Mouse (Mus musculus) frontal cortex, postnatal 25 days (tissue): Measurements from ENCODE around the gene 1110051M20Rik.

ENCODE experiments used
- DNase-seq, 2 experiments: peaks; one replicate each; pipeline ENCODE4 v3.0.0; 2022; ENCODE audit warnings: low spot score in 2 of 2

1110051M20Rik gene

DNA sequence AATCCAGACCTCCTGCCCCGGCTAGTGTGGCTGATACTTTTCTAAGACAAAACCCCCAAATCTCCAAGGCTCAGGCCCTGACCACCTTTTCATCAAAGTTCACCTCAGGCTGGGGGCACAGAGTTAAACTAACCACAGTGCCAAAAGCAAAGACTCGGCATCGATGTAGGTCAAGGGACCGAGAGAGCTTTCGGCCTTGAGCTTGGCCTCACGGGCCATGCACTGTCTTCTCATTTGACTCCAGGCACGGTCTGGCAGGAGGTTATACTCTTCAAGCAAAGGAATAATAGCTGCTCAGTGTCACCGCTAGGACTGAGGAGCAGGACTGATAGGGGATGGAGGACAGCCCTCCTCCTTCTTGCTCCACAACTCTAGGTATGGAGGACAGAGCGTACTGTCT is 138.6 kb downstream of the 1110051M20Rik start:
- DNase-seq: no peak

GRCm38 (mm10) chr2:91302845-91303244 is 141.7 kb downstream of the 1110051M20Rik start:
- DNase-seq: no peak

GRCm38 (mm10) chr2:91301836-91302235 is 142.7 kb downstream of the 1110051M20Rik start:
- no peak for DNase-seq

GRCm38 (mm10) chr2:91300784-91301183 is 143.7 kb downstream of the 1110051M20Rik start:
- DNase-seq: no peak

GRCm38 (mm10) chr2:91299156-91299555 is 145.3 kb downstream of the 1110051M20Rik start:
- DNase-seq: no peak

- no peak for DNase-seq
These were observed 148.6 kb downstream of the 1110051M20Rik start for GRCm38 (mm10) chr2:91295895-91296294.

DNA sequence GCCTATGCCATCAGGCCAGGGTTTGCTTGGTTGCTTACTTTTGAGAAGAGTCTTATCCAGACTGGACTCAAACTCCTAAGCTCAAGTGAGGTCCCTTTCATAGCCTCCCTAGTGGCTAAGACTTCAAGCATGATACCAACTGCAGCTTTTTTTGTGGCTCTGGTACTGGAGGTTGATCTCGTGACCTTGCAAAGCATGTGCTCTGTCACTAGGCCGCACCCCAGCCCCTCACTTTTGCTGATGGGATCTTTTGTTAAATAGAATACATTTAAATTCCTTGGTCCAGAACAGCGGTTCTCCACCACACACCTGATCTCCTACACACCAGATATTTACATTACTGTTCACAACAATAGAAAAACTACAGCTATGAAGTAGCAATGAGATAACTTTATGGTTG is 150.3 kb downstream of the 1110051M20Rik start:
- DNase-seq: no peak

DNA sequence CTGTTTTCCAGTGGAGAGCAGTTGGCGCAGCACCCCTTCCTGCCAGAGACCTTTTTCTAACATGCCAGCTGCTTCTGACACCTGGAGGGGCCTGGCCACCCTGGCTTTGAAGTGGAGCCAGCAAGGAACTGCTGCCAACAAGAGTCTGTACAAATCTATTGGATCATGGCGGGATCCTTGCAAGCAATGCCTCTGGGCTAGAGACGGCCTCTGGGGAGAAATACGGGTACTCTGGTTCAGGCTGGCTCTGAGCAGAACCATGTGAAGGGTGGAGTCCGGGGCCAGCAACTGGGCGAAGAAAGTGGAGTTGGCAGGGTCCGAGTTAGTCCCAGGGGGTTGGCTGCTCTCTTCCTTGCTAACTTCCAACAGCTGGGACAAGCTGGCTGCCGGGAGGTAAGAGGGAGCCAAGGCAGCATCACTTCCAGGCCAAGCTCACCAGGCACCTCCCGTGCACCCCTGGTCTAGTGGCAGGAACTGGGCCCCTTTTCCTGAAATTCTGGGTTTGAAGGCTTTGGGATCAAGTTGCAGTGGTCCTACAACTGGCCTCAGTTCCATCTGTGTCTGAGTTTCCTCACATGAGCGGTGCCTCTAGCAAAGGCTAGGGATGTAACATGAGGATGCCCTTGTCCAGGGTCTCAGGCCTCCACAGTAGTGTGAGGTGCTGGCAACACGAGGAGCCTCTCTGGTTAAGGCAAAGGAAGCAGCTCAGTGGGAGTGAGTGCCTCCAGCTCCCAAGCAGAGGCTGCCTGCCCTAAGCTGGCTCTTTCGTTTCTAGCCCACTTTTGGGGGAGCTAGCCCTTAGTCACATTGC is 153.1 kb downstream of the 1110051M20Rik start:
- no peak for DNase-seq

- no peak for DNase-seq
These were observed 156.9 kb downstream of the 1110051M20Rik start for GRCm38 (mm10) chr2:91287563-91287962.

DNA sequence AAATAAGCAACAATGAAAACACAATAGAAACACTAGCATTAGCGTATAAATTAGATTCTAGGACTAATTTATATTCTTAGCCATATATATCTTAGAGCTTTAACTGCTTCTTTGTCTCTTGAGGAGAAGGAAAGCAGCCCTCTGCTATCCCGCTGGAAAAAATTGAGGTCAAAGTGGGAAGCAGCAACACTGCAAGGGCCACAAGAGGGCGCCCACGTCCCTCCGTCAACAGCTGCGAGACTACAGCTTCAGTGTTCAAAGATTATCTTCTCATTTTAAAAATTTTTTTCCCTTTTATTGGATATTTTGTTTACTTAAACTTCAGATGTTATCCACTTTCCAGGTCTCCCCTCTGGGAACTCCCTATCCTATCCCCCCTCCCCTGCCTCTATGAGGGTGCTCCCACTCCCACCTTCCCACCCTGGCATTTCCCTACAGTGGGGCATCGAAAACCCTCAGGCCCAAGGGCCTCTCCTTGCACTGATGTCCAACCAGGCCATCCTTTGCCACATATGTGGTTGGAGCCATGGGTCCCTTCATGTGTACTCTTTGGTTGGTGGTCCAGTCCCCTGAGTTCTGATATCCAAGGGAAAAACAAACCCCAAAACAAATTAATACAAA is 158.5 kb downstream of the 1110051M20Rik start:
- peak; percentile 69 to 73 for DNase-seq

GRCm38 (mm10) chr2:91284375-91285199 is 159.9 kb downstream of the 1110051M20Rik start:
- DNase-seq: no peak

DNA sequence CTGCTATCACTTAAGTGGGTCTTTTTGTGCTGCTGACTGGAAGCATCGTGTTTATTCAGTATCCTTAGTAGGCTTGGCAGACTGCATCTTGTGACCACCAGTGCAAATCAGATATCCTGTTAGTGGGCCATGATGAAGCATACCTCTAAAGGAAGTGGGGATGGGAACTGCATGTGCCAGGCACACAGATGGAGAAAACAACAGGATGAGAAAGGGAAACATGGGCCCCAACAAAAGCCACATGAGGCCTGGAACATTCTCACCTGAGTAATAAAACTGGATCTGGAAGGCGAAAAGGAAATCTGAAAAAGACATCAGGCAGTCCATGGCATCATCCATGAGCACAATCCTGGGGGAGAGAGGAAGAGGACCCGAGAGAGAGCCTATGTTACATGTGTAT is 160.5 kb downstream of the 1110051M20Rik start:
- DNase-seq: no peak

DNA sequence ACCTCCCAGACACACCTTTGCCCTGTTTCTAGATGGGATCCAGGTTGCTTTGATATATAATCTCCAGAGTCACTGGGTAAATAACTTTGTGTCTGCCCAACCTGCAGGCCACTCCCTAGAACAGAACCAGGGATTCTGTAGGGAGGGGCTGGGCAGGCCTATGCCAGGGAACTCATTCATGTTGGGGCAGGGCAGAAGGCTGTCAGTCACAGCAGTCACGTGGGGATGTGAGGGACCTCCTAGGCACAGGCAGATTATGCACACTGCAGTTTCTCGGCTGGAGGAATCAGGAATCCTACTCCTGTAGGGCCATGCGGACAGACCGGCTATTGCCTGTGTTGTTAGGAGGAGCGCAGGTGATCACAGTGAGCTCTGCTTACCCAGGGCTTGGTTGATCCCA is 163.1 kb downstream of the 1110051M20Rik start:
- DNase-seq: no peak

- no peak for DNase-seq
These were observed 165.1 kb downstream of the 1110051M20Rik start for GRCm38 (mm10) chr2:91279372-91279755.

DNA sequence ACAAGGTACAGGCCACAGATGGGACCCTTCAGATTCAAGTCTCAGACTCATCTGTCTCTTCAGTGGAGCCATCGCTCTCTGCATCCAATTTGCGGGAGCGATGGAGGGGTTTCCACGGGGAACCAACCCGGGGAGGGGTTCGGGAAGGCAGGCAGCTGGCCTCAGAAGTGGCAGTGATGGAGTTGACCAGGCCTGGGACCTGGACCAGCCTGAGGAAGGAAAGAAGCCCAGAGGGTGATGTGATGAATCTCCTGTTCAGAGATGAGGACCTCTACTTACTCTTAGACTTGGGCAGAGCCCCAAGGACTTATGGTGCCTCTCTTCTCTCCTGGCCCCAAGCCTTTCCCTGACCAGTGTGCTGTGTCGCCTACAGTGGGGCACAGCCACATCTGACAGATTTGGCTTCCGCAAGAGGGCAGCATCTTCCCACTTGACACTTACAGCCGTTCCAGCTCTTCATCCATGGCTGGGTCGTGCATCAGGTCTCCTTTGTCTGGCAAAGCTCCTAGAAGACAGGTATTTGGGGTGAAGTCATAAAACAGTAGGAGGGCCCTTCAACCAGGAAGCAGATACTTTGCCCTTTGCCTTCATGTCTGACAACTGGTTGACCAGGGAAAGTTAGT is 165.6 kb downstream of the 1110051M20Rik start:
- DNase-seq: peak in 1 of 2 experiments; percentile 43

- DNase-seq: no peak
These were observed 174.8 kb downstream of the 1110051M20Rik start for GRCm38 (mm10) chr2:91269687-91270133.

DNA sequence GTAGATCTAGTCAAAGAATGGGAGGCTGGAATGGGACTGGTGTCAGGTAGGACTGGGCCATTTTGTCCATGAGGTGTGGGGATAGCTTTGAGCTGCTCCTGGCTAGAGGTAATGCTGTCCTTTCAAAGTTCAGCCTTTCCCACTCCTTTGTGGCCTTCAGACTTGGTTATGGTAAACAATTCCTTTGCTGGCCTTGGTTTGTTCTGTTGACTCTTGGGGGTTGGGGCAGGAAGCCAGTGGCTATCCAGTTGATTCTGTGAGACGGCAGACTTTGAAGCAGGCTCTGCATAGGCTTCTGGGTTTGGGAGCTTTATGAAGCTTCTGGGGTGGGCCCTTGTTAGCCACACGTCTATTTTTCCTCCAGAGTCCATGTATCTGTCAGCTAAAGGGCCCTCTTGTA is 175.8 kb downstream of the 1110051M20Rik start:
- no peak for DNase-seq

GRCm38 (mm10) chr2:91268042-91268441 is 176.5 kb downstream of the 1110051M20Rik start:
- DNase-seq: no peak

DNA sequence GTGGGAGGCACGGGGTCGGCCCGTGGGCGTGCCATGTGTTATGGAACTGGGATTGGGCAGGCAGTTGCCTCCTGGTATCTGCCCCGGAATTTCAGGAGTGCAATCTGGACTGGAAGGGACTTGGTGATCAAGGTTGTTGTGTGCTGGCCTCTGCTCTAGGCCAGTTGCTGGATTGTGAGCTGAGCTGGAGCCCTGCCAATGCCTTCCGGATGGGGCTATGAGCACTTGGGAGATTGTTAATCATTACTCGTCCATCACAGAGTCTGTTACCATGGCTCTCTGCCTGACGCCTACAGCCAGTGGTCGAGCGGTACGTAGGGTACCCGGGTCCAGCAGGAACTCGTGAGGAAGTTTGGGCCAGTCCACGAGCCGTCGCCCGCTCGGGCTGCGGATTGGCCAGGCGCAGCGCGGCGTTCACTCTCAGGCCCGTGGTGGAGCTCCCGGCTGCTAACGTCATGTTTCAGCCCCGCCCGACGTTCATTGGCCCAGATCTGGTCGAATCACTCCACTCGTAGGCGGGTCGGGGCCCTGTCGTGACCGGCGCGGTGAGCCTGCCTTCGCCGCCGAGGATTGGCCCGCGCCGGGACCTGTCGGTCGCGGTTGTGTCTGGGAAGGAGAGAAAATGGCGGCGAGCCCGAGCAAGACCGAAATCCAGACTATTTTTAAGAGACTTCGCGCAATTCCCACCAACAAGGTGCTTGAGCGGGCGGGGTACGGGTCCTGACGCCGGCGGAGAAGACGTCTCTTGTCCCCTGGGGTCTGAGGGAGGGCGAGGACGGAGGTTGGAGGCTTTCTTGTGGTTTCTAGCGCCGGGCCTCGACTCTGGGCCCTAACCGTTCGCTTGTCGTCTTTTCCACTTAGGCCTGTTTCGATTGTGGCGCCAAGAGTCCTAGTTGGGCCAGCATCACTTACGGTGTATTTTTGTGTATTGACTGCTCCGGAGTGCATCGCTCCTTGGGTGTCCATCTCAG is 179.5 kb downstream of the 1110051M20Rik start, which contains the start of gene Arfgap2:
TSS of gene Arfgap2 (plus strand) at position 264 of the 971 bp plus-strand sequence.
- DNase-seq: peak; percentile 96 to 97
